Mouse (Mus musculus) forebrain, embryonic 15.5 days (tissue): ENCODE results near the gene Adora3. TPM values are rescaled to one million over a fixed set of nuclear protein-coding genes. Genes with fewer than 3 reads are reported as not detected.

Source experiments
- ATAC-seq: fragments of 200-750 bp; cut with Nextera tagmentation; replicated peaks from 2 replicates; pipeline ENCODE4 v1.8.0; 2017; ENCODE audit warnings: mild to moderate bottlenecking, moderate TSS enrichment, moderate library complexity
- H3K27ac ChIP-seq: fragments of 300-500 bp; sonication (generic); replicated peaks from 2 replicates; pipeline ENCODE4 v1.5.1; 2015; ENCODE audit warnings: mild to moderate bottlenecking, inconsistent platforms
- H3K27me3 ChIP-seq: fragments of 300-500 bp; sonication (generic); 2 replicates; pipeline ENCODE4 v1.6.1; 2015; ENCODE audit warnings: inconsistent platforms
- H3K36me3 ChIP-seq: fragments of 300-500 bp; sonication (generic); 2 replicates; pipeline ENCODE4 v1.6.1; 2015; ENCODE audit warnings: mild to moderate bottlenecking, inconsistent platforms
- H3K4me1 ChIP-seq: fragments of 300-500 bp; sonication (generic); 2 replicates; pipeline ENCODE4 v1.6.1; 2015; ENCODE audit warnings: inconsistent platforms
- H3K4me2 ChIP-seq: fragments of 300-500 bp; sonication (generic); replicated peaks from 2 replicates; pipeline ENCODE4 v1.6.1; 2015; ENCODE audit warnings: mild to moderate bottlenecking, inconsistent platforms
- H3K4me3 ChIP-seq: fragments of 300-500 bp; sonication (generic); 2 replicates; pipeline ENCODE4 v1.5.1; 2015; ENCODE audit warnings: mild to moderate bottlenecking, inconsistent platforms
- H3K9ac ChIP-seq: fragments of 300-500 bp; sonication (generic); replicated peaks from 2 replicates; pipeline ENCODE4 v1.6.1; 2015; ENCODE audit warnings: mild to moderate bottlenecking, inconsistent platforms
- H3K9me3 ChIP-seq: fragments of 300-500 bp; sonication (generic); 2 replicates; pipeline ENCODE4 v1.6.1; 2016; ENCODE audit warnings: inconsistent platforms
- WGBS: fragments of 180-500 bp; shearing (Covaris S2); methylation state at CpG from one replicate; pipeline ENCODE4 v1.1.7; 2015; ENCODE audit warnings: mixed read lengths; 5-methylcytosine and 5-hydroxymethylcytosine counted together
- polyA plus RNA-seq: library from polyadenylated mRNA; unstranded; fragments of >200 nt; fragmentation: Nextera tagmentation; extraction: Ambion mirVana; gene quantifications from 2 replicates; pipeline ENCODE4 v1.2.1, GENCODE M21; 2015

Adora3 gene
- polyA plus RNA-seq, 1 experiment from 2014 or later: 0.23 TPM

DNA sequence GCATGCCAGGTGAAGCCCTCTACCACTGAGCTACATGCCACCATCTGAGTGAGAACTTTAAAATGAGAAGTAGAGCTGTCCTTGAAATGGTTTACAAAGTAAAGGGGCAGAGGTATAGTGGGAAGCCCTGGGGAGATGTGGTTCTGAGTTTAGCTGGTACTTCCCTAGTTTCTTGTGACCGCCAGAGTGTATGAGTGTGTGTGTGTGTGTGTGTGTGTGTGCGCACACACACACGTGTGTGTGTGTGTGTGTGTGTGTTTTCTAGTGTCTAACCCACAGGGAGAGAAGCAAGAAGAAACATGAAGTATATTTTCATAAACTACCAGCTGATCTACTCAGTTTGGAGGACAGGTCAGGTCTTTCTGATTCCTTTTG, 57.5 kb downstream of the Adora3 start:
- H3K4me1 ChIP-seq: no peaks in the 10 kb centered on the region
- no peak overlapping the region for H3K4me2 ChIP-seq
- H3K27me3 ChIP-seq: no peaks in the 10 kb centered on the region
- H3K27ac ChIP-seq: no peak overlapping the region
- no peak overlapping the region for H3K9ac ChIP-seq
- ATAC-seq: no peak
- no peak overlapping the region for H3K4me3 ChIP-seq
- 88% methylated on average over 3 of the region's 3 CpGs for WGBS
- no peaks in the 10 kb centered on the region for H3K36me3 ChIP-seq
- no peaks in the 10 kb centered on the region for H3K9me3 ChIP-seq

- no peaks in the 10 kb centered on the region for H3K36me3 ChIP-seq
- H3K4me3 ChIP-seq: no peak overlapping the region
- no peak overlapping the region for H3K27ac ChIP-seq
- H3K27me3 ChIP-seq: no peaks in the 10 kb centered on the region
- no peaks in the 10 kb centered on the region for H3K4me1 ChIP-seq
- 85% methylated on average over 6 of the region's 6 CpGs for WGBS
- no peaks in the 10 kb centered on the region for H3K9me3 ChIP-seq
- no peak overlapping the region for H3K9ac ChIP-seq
- H3K4me2 ChIP-seq: no peak overlapping the region
- ATAC-seq: no peak
Measured at GRCm38 (mm10) chr3:105928781-105929180, 58.1 kb downstream of the Adora3 start.

GRCm38 (mm10) chr3:105929821-105930220, 59.2 kb downstream of the Adora3 start:
- no peak overlapping the region for H3K9ac ChIP-seq
- H3K4me1 ChIP-seq: no peaks in the 10 kb centered on the region
- H3K36me3 ChIP-seq: no peaks in the 10 kb centered on the region
- H3K4me3 ChIP-seq: no peak overlapping the region
- no peaks in the 10 kb centered on the region for H3K9me3 ChIP-seq
- no peaks in the 10 kb centered on the region for H3K27me3 ChIP-seq
- no peak overlapping the region for H3K4me2 ChIP-seq
- no peak overlapping the region for H3K27ac ChIP-seq
- ATAC-seq: no peak
- WGBS: 87% methylated on average over 7 of the region's 7 CpGs

DNA sequence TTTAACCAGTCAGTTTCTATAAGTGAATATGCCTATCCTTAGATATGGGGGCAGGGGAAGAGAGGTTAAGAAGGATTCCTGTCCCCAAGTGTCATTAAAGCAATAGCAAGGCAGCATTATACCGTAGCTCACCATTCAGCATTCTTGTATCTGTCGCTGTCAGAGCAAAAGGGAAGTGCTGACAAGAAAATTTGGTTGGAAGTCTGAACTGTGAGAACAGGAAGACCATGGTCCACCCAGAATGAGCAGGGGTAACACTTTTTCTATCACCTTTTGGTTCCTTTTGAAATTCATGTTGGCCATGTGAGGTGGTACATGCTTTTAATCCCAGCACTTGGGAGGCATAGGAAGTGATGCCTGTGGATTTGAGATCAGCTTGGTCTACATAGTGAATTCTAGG, 60.4 kb downstream of the Adora3 start:
- 93% methylated on average over 2 of the region's 2 CpGs for WGBS

GRCm38 (mm10) chr3:105932240-105933071, 61.8 kb downstream of the Adora3 start, which contains the start of gene I830077J02Rik:
Gene I830077J02Rik, minus strand, starts transcription at chr3:105932664.
- no peaks in the 10 kb centered on the region for H3K9me3 ChIP-seq
- peaks cover 7% of the 10 kb centered on the region; the same call in 1 of the 2 replicates for H3K36me3 ChIP-seq
- no peaks in the 10 kb centered on the region for H3K4me1 ChIP-seq
- H3K9ac ChIP-seq: no peak within 1 kb of the TSS
- no peak for ATAC-seq
- WGBS: 90% methylated on average over 8 of the region's 8 CpGs
- no peaks in the 10 kb centered on the region for H3K27me3 ChIP-seq
- H3K4me2 ChIP-seq: no peak within 1 kb of the TSS
- H3K27ac ChIP-seq: no peak within 1 kb of the TSS
- no peak within 1 kb of the TSS for H3K4me3 ChIP-seq

More for the DNA sequence above, 60.4 kb downstream of the Adora3 start:
- Histone ChIP-seq H3K27ac (no peak overlapping the region), H3K9me3 (no peaks in the 10 kb centered on the region), H3K36me3 (no peaks in the 10 kb centered on the region), H3K4me3 (no peak overlapping the region), H3K27me3 (no peaks in the 10 kb centered on the region), H3K4me2 (no peak overlapping the region), H3K4me1 (no peaks in the 10 kb centered on the region), H3K9ac (no peak overlapping the region)
- no peak for ATAC-seq

- H3K4me2 ChIP-seq: no peak overlapping the region
- no peaks in the 10 kb centered on the region for H3K27me3 ChIP-seq
- no peak overlapping the region for H3K4me3 ChIP-seq
- no peaks in the 10 kb centered on the region for H3K9me3 ChIP-seq
- 91% methylated on average over 6 of the region's 6 CpGs for WGBS
- no peak for ATAC-seq
- H3K4me1 ChIP-seq: no peaks in the 10 kb centered on the region
- peaks cover 11% of the 10 kb centered on the region; the same call in 1 of the 2 replicates for H3K36me3 ChIP-seq
- no peak overlapping the region for H3K27ac ChIP-seq
- H3K9ac ChIP-seq: no peak overlapping the region
Measured at GRCm38 (mm10) chr3:105933926-105934325, 63.3 kb downstream of the Adora3 start.

GRCm38 (mm10) chr3:105935033-105935432, 64.4 kb downstream of the Adora3 start:
- Histone ChIP-seq H3K36me3 (peaks cover 13% of the 10 kb centered on the region; the same call in 1 of the 2 replicates), H3K27ac (no peak overlapping the region), H3K9me3 (no peaks in the 10 kb centered on the region), H3K4me2 (no peak overlapping the region), H3K27me3 (no peaks in the 10 kb centered on the region), H3K4me1 (no peaks in the 10 kb centered on the region), H3K4me3 (no peak overlapping the region), H3K9ac (no peak overlapping the region)
- 63% methylated on average over 5 of the region's 5 CpGs for WGBS
- ATAC-seq: no peak

GRCm38 (mm10) chr3:105936111-105936510, 65.5 kb downstream of the Adora3 start:
- ATAC-seq: no peak
- H3K9ac ChIP-seq: no peak overlapping the region

GRCm38 (mm10) chr3:105951348-105951747, 80.7 kb downstream of the Adora3 start:
- Histone ChIP-seq H3K4me2 (no peak overlapping the region), H3K27me3 (no peaks in the 10 kb centered on the region), H3K4me1 (no peaks in the 10 kb centered on the region), H3K27ac (no peak overlapping the region), H3K9me3 (no peaks in the 10 kb centered on the region), H3K36me3 (peaks cover 78% of the 10 kb centered on the region), H3K4me3 (no peak overlapping the region), H3K9ac (no peak overlapping the region)
- no peak for ATAC-seq
- WGBS: 95% methylated on average over 7 of the region's 7 CpGs

More at GRCm38 (mm10) chr3:105936111-105936510, 65.5 kb downstream of the Adora3 start:
- Histone ChIP-seq H3K27me3 (no peaks in the 10 kb centered on the region), H3K9me3 (no peaks in the 10 kb centered on the region), H3K27ac (no peak overlapping the region), H3K36me3 (peaks cover 21% of the 10 kb centered on the region), H3K4me3 (no peak overlapping the region), H3K4me2 (no peak overlapping the region), H3K4me1 (no peaks in the 10 kb centered on the region)
- 96% methylated on average over 4 of the region's 4 CpGs for WGBS

- no peak overlapping the region for H3K9ac ChIP-seq
- 96% methylated on average over 1 of the region's 1 CpGs for WGBS
- H3K27me3 ChIP-seq: no peaks in the 10 kb centered on the region
- no peak overlapping the region for H3K4me2 ChIP-seq
- peaks cover 43% of the 10 kb centered on the region for H3K36me3 ChIP-seq
- H3K4me1 ChIP-seq: peaks cover 28% of the 10 kb centered on the region
- ATAC-seq: no peak
- H3K4me3 ChIP-seq: no peak overlapping the region
- H3K9me3 ChIP-seq: no peaks in the 10 kb centered on the region
- no peak overlapping the region for H3K27ac ChIP-seq
Measured at GRCm38 (mm10) chr3:105957235-105957634, 86.6 kb downstream of the Adora3 start.

GRCm38 (mm10) chr3:105958204-105958603, 87.5 kb downstream of the Adora3 start:
- Histone ChIP-seq H3K36me3 (peaks cover 43% of the 10 kb centered on the region), H3K27me3 (no peaks in the 10 kb centered on the region), H3K27ac (no peak overlapping the region), H3K9me3 (no peaks in the 10 kb centered on the region), H3K4me1 (peaks cover 28% of the 10 kb centered on the region), H3K9ac (peak overlapping the region; percentile 99), H3K4me3 (peak overlapping the region; percentile 98), H3K4me2 (peak overlapping the region; percentile 67)
- ATAC-seq: no peak
- WGBS: 48% methylated on average over 5 of the region's 5 CpGs
